ENCODE assay signal across 1 mouse cellular context in genomic region chr11:77686841-77687540, GRCm38 (mm10).
TF ChIP-seq lines count a peak whose summit lies in the region.

No protein-coding gene starts in this region.

TF ChIP-seq in CH12.LX, 34 proteins besides CTCF, POLR2A, EP300 and RAD21 (continued from another document):
- TF ChIP-seq UBTF (IDR thresholded peaks at IDR 0.05; ENCODE audit: low read depth, low read length), result no peak; the same call in none of the 2 replicates
- TF ChIP-seq HCFC1 (IDR thresholded peaks at IDR 0.05; ENCODE audit: low read depth, low read length), result no peak
- TF ChIP-seq BHLHE40 (IDR thresholded peaks at IDR 0.05; ENCODE audit: low read depth, low read length), result no peak
- TF ChIP-seq SIN3A (IDR thresholded peaks at IDR 0.05; ENCODE audit: low read length), result no peak
- TF ChIP-seq POLR2AphosphoS2 (IDR thresholded peaks at IDR 0.05; ENCODE audit: low read depth, low read length), result no peak
- no peak for TF ChIP-seq KAT2A (IDR thresholded peaks at IDR 0.05; ENCODE audit: insufficient replicate concordance, low read length)
- TF ChIP-seq ELF1 (IDR thresholded peaks at IDR 0.05; ENCODE audit: low read depth, low read length), result peak; percentile 70
- TF ChIP-seq ETS1 (conservative IDR thresholded peaks at IDR 0.05; ENCODE audit: low read depth, low read length), result no peak
- TF ChIP-seq E2F4 (IDR thresholded peaks at IDR 0.05; ENCODE audit: insufficient replicate concordance, low read depth, low read length), result no peak
- TF ChIP-seq ZMIZ1 (IDR thresholded peaks at IDR 0.05; ENCODE audit: low read depth, low read length), result peak; percentile 41; the same call in 1 of the 2 replicates
- no peak for TF ChIP-seq SMC3 (IDR thresholded peaks at IDR 0.05; ENCODE audit: low read depth, low read length)
- TF ChIP-seq IRF4 (IDR thresholded peaks at IDR 0.05; ENCODE audit: low read depth, low read length), result no peak
- no peak for TF ChIP-seq USF1 (IDR thresholded peaks at IDR 0.05; ENCODE audit: low read depth, low read length)
